Mouse (Mus musculus): ENCODE results near the gene Dcun1d3. TPM values are rescaled to one million over a fixed set of nuclear protein-coding genes. Genes with fewer than 3 reads are reported as not detected.

Dcun1d3 gene
- polyA plus RNA-seq, 1 experiment: 31.8 TPM

GRCm38 (mm10) chr7:119899386-119900057, 3.4 kb upstream of the Dcun1d3 start:
- Histone ChIP-seq H3K27ac (ENCODE audit: insufficient read depth, low read length) (no peak overlapping the region), H3K4me1 (ENCODE audit: control insufficient read depth, insufficient read depth, low read length) (no peaks in the 10 kb centered on the region), H3K4me3 (ENCODE audit: insufficient read depth, low read length) (no peak overlapping the region)
- TF ChIP-seq POLR2A (IDR thresholded peaks at IDR 0.05; ENCODE audit: low read depth, low read length): no peak
- no peak for TF ChIP-seq CTCF (IDR thresholded peaks at IDR 0.05; ENCODE audit: borderline replicate concordance, insufficient read depth, low read length)

- TF ChIP-seq CTCF (IDR thresholded peaks at IDR 0.05; ENCODE audit: borderline replicate concordance, insufficient read depth, low read length) (no peak), POLR2A (IDR thresholded peaks at IDR 0.05; ENCODE audit: low read depth, low read length) (no peak)
- Histone ChIP-seq H3K4me1 (ENCODE audit: control insufficient read depth, insufficient read depth, low read length) (peaks cover 3% of the 10 kb centered on the region; the same call in 1 of the 2 replicates), H3K4me3 (ENCODE audit: insufficient read depth, low read length) (no peak overlapping the region), H3K27ac (ENCODE audit: insufficient read depth, low read length) (no peak overlapping the region)
These were observed 2.3 kb upstream of the Dcun1d3 start for GRCm38 (mm10) chr7:119898247-119898856.

- no peak overlapping the region for H3K4me3 ChIP-seq (ENCODE audit: insufficient read depth, low read length)
- TF ChIP-seq CTCF (IDR thresholded peaks at IDR 0.05; ENCODE audit: borderline replicate concordance, insufficient read depth, low read length): no peak
- no peak for TF ChIP-seq POLR2A (IDR thresholded peaks at IDR 0.05; ENCODE audit: low read depth, low read length)
These were observed 1.5 kb upstream of the Dcun1d3 start for GRCm38 (mm10) chr7:119897521-119898109.

GRCm38 (mm10) chr7:119894818-119895544, 1.1 kb downstream of the Dcun1d3 start:
- H3K27ac ChIP-seq (ENCODE audit: insufficient read depth, low read length): peak overlapping the region; percentile 4; the same call in 1 of the 2 replicates
- no peak for TF ChIP-seq CTCF (IDR thresholded peaks at IDR 0.05; ENCODE audit: borderline replicate concordance, insufficient read depth, low read length)
- no peak for TF ChIP-seq POLR2A (IDR thresholded peaks at IDR 0.05; ENCODE audit: low read depth, low read length)

More at GRCm38 (mm10) chr7:119897521-119898109, 1.5 kb upstream of the Dcun1d3 start:
- H3K4me1 ChIP-seq (ENCODE audit: control insufficient read depth, insufficient read depth, low read length): peaks cover 3% of the 10 kb centered on the region; the same call in 1 of the 2 replicates
- no peak overlapping the region for H3K27ac ChIP-seq (ENCODE audit: insufficient read depth, low read length)

GRCm38 (mm10) chr7:119892742-119893141, 3.4 kb downstream of the Dcun1d3 start:
- no peak overlapping the region for H3K27ac ChIP-seq (ENCODE audit: insufficient read depth, low read length)
- TF ChIP-seq POLR2A (IDR thresholded peaks at IDR 0.05; ENCODE audit: low read depth, low read length): no peak
- TF ChIP-seq CTCF (IDR thresholded peaks at IDR 0.05; ENCODE audit: borderline replicate concordance, insufficient read depth, low read length): no peak
- H3K4me1 ChIP-seq (ENCODE audit: control insufficient read depth, insufficient read depth, low read length): peaks cover 9% of the 10 kb centered on the region
- H3K4me3 ChIP-seq (ENCODE audit: insufficient read depth, low read length): no peak overlapping the region

More at GRCm38 (mm10) chr7:119894818-119895544, 1.1 kb downstream of the Dcun1d3 start:
- Histone ChIP-seq H3K4me1 (ENCODE audit: control insufficient read depth, insufficient read depth, low read length) (peaks cover 3% of the 10 kb centered on the region; the same call in 1 of the 2 replicates), H3K4me3 (ENCODE audit: insufficient read depth, low read length) (peak overlapping the region; percentile 98)

GRCm38 (mm10) chr7:119892198-119892597, 3.9 kb downstream of the Dcun1d3 start:
- TF ChIP-seq POLR2A (IDR thresholded peaks at IDR 0.05; ENCODE audit: low read depth, low read length) (no peak), CTCF (IDR thresholded peaks at IDR 0.05; ENCODE audit: borderline replicate concordance, insufficient read depth, low read length) (no peak)
- Histone ChIP-seq H3K27ac (ENCODE audit: insufficient read depth, low read length) (no peak overlapping the region), H3K4me1 (ENCODE audit: control insufficient read depth, insufficient read depth, low read length) (peaks cover 10% of the 10 kb centered on the region)

GRCm38 (mm10) chr7:119887887-119888286, 8.2 kb downstream of the Dcun1d3 start:
- Histone ChIP-seq H3K27ac (ENCODE audit: insufficient read depth, low read length) (peak overlapping the region; percentile 64; the same call in 1 of the 2 replicates), H3K4me3 (ENCODE audit: insufficient read depth, low read length) (no peak overlapping the region), H3K4me1 (ENCODE audit: control insufficient read depth, insufficient read depth, low read length) (peaks cover 8% of the 10 kb centered on the region)
- TF ChIP-seq CTCF (IDR thresholded peaks at IDR 0.05; ENCODE audit: borderline replicate concordance, insufficient read depth, low read length): no peak
- no peak for TF ChIP-seq POLR2A (IDR thresholded peaks at IDR 0.05; ENCODE audit: low read depth, low read length)

More at GRCm38 (mm10) chr7:119892198-119892597, 3.9 kb downstream of the Dcun1d3 start:
- no peak overlapping the region for H3K4me3 ChIP-seq (ENCODE audit: insufficient read depth, low read length)

- TF ChIP-seq POLR2A (IDR thresholded peaks at IDR 0.05; ENCODE audit: low read depth, low read length): no peak
- TF ChIP-seq CTCF (IDR thresholded peaks at IDR 0.05; ENCODE audit: borderline replicate concordance, insufficient read depth, low read length): no peak
- Histone ChIP-seq H3K4me1 (ENCODE audit: control insufficient read depth, insufficient read depth, low read length) (peaks cover 2% of the 10 kb centered on the region; the same call in 1 of the 2 replicates), H3K4me3 (ENCODE audit: insufficient read depth, low read length) (no peak overlapping the region), H3K27ac (ENCODE audit: insufficient read depth, low read length) (peak overlapping the region; percentile 47; the same call in 1 of the 2 replicates)
These were observed 14.9 kb downstream of the Dcun1d3 start for GRCm38 (mm10) chr7:119881229-119881628.

- no peak for TF ChIP-seq POLR2A (IDR thresholded peaks at IDR 0.05; ENCODE audit: low read depth, low read length)
- TF ChIP-seq CTCF (IDR thresholded peaks at IDR 0.05; ENCODE audit: borderline replicate concordance, insufficient read depth, low read length): no peak
- Histone ChIP-seq H3K4me3 (ENCODE audit: insufficient read depth, low read length) (no peak overlapping the region), H3K27ac (ENCODE audit: insufficient read depth, low read length) (peak overlapping the region; percentile 87), H3K4me1 (ENCODE audit: control insufficient read depth, insufficient read depth, low read length) (peaks cover 2% of the 10 kb centered on the region; the same call in 1 of the 2 replicates)
These were observed 15.8 kb downstream of the Dcun1d3 start for GRCm38 (mm10) chr7:119880345-119880744.
